Mouse (Mus musculus): ENCODE data around the gene Afap1l2. TPM values are rescaled to one million over a fixed set of nuclear protein-coding genes. Genes with fewer than 3 reads are reported as not detected.
A peak's percentile ranks its signal among the peaks of the same experiment; 100 is the strongest.

The Afap1l2 gene
- total RNA-seq (2021), result 10 to 100 TPM; 12.6 to 13.7 TPM

DNA sequence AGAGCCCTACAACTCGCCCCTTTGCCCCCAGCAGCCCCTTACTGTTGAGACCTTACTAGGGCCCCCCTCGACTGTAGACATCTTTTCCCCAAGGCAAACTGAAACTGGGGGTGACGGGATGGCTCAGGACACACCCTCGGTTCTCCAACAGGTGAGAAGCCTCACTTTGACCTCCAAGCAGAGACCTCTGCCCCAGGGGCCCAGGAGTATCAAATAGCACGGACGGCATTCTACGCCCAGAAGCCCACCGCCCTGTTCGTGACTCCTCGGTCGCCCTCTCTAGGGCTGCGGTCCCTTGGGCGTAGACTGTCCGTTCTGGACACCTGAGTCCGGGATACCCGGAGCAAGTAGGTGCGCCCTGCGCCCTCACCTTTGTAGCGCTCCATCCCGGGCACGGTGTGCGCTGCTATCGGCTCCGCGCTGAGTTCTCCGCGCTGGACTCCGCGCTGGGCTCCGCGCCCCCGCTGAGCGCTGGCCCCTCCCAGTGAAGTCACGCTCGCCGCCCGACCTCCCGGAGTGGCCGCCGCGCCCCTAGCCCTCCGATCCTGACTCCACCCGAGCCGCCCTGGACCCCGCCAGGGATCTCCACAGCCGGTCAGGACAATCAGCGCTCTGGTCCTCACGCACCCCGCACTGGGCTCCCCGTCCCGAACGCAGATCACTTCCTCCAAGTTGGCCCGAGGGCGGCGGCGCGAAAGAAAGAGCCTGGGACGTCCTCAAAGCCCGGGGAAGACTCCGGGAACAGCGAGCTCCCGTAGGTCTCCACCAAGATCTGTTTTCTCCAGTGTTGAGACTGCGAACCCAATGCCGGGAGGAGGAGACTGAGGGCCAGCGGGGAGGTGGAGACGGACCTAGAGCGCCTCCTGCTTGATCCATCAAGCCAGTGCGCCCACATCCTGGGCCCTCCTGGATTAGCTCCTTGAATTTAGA, at the start of gene Afap1l2:
TSS of gene Afap1l2 (minus strand) at position 448 of the 930 bp plus-strand sequence.
- DNase-seq (ENCODE audit: extremely low spot score in 1 of 2, low spot score in 1 of 2), result peak; percentile 32 to 51

DNA sequence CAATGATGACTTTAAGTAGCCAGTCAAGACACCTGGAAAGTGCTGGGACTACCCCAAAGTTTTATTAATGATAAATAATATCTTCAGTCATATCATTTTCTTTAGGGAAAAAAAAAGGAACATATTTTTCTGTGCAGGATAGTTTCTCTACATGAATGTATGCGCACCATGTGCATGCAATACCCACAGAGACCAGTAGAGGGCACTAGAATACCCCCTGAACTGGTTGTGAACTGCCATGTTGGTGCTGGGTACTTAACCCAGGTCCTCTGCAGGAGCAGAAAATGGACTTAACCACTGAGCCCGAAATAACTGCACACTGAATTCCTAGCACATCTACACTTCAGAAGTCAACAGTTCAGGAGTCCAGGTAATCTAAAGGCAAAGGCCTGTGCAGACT, 49.5 kb upstream of the Afap1l2 start:
- DNase-seq (ENCODE audit: extremely low spot score in 1 of 2, low spot score in 1 of 2), result no peak

DNA sequence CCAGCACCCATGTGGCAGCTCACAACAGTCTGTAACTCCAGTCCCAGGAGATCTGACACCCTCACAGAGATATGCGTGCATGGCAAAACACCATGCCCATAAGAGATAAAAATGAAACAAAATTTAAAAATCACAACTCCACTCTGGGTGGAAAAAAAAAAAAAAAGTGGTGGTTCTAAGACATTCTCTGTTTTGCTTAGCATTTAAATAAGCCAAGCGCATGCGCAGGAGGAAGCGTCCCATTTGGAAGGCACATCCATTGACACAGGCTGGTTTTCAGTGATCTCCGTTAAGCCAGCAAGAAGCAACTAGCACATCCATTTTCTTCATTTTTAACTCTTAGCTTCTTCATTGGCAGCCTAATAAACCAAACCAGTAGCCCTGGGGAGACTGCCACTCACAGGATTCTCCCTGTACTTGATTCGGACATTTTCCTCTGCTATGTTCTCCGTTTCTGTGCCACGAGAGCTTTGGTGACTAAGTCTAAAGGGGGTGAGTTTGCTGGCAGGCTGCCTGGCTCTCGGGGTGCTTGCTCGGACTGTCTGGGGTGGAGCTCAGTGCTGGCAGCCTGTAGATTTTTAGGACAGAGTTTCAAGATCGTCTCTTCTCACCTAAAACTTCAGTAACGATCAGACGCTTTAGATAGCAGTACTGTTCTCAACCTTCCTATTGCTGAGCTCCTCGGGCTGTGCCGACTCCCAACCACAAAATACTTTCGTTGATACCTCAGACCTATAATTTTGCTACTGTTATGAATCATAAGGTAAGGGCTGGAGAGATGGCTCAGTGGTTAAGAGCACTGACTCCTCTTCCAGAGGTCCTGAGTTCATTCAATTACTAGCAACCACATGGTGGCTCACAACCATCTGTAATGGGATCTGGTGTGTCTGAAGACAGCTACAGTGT, 47.4 kb upstream of the Afap1l2 start:
- no peak for DNase-seq (ENCODE audit: extremely low spot score in 1 of 2, low spot score in 1 of 2)

DNA sequence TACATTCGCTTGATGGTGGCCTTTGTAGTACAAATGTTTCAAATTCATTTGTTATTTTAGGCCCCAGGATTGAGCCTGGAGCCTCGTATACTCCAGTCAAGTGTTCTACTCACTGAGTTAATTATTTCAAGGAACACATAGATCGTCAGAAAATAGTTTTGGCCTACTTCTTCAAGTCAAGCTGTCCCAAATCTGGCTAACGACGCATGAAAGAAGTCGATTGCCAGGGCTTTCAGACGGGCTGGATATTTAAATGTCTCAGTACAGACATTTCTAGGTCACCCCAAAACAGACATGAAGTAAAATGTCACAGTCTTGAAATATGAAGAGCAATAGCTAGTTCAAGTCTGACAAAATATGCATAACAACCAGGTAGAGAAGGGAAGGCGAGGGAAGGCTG, 44.9 kb upstream of the Afap1l2 start:
- no peak for DNase-seq (ENCODE audit: extremely low spot score in 1 of 2, low spot score in 1 of 2)

DNA sequence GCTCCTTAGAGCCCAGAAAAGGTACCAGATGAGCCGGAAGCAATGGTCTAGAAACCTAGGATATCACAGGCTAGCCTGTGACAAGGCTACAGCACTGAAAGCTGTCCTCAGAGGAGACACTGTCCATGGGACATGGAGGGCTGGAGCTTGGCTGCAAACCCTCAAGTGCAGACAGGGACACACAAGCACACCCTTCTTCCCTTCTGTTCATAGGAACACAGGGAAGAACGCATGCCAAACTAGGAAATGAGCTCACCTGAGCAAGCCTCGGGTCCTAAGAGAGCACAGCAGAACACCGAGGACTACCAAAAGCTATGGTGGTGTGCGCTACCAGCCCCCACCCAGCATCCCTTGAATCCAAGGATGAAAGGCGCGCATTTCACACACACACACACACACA, 44.0 kb upstream of the Afap1l2 start:
- no peak for DNase-seq (ENCODE audit: extremely low spot score in 1 of 2, low spot score in 1 of 2)

DNA sequence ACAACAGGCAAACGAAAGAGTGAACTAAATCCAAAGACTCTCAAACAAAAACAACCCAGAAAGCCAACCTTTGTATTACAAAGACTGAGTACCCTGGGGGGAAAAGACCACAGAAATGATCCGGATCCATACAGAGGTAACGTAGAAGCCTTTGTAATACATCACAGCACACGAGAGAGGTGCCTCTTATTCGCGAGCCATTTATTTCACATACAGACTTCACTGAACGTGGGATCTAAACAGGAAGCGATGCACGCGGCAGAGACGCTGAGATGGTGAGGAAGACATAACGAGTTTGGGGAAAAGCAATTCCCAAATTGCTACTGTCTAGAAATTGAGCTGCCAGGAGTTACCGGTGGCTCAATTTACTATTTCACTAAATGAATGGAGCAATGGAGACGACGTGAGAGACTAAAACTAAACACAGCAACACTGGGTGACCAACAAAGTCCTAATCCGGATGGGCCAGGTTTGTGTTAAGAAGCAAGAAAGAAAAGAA, 41.6 kb upstream of the Afap1l2 start:
- no peak for DNase-seq (ENCODE audit: extremely low spot score in 1 of 2, low spot score in 1 of 2)

DNA sequence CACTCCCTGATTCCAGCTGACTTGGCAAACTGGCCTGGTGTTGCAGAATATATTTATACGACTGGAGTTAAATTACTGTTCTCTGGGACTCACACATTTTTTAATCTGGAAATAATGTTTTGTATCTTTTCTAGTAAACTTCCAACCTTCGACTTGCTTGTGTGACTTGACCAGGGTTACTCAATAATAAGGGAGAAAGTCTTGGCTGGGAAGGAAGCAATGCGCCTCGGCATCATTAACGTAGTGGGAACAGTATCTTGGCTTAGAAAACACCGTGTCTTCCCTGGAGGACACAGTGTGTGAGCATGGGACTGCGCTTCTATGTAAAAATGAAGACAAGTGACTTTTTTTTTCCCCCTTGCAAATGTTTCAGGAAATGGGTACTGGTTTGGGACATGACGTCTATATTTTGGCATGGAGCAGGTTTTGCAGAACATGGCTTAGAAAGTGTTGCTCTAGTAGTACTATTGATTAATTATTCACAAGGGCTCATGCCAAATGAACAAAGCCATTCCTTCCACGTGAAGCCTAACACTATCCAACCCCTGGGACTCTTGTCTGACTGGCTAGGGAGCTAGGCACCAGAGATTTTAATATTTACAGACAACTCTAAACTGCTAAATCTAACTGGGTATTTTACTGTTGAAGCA, 39.8 kb upstream of the Afap1l2 start:
- no peak for DNase-seq (ENCODE audit: extremely low spot score in 1 of 2, low spot score in 1 of 2)

DNA sequence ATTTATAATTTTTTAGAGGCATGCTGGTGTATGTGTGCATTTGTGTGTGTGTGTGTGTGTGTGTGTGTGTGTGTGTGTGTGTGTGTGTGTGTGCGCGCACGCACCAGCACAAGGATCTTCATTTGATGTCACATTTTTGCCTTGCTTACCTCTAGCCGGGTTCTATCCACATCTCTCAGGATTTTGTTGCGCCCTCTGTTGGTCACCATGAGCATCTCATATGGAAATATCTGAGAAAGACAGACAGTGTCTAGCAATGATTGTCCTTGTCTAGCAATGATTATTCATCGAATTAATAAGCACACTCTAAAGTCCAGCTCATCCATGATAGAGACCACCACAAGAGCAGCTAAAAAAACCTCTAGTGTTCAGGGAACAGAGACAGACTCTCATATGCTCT, 31.2 kb upstream of the Afap1l2 start:
- peak in 1 of 2 experiments; percentile 32 for DNase-seq (ENCODE audit: extremely low spot score in 1 of 2, low spot score in 1 of 2)

DNA sequence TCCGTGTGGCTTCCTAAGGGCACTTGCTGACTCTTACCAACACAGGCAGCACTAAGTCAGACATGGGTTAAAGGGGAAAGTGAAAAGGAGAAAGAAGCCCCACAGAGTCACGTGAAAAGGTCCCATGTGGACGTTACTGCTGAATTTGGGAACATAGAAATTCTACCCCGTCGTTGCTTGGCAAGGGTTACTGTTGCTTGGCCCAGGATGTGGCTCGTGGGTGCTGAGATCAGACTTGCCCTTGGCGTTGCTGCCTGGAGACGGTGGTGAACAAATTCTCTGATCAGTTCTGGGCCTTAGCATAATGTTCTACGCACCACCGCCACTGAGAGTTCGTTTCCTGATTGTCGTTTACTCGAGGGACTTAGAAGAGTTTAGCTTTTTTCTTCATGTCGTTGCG, 28.8 kb upstream of the Afap1l2 start:
- DNase-seq (ENCODE audit: extremely low spot score in 1 of 2, low spot score in 1 of 2), result no peak

DNA sequence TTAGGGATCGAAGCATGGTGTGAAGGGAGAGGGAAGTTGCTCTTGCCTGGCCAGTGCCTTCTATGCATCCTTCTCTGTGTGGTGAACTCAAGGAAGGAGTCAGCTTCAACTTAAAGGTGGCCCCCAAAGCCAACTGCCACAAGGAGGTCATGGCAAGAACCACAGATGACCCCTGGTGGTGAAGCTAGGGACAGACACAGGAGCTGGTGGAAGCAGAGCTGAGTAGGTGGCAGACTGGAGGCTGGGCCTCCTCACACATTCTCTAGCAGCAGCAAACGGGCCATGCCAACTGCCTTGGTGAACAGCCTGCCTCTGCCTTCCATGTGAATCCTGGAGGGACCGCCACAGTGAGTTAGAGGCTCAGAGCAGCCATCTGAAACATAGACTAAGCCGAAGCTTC, 23.6 kb upstream of the Afap1l2 start:
- DNase-seq (ENCODE audit: extremely low spot score in 1 of 2, low spot score in 1 of 2), result peak; percentile 22 to 54

DNA sequence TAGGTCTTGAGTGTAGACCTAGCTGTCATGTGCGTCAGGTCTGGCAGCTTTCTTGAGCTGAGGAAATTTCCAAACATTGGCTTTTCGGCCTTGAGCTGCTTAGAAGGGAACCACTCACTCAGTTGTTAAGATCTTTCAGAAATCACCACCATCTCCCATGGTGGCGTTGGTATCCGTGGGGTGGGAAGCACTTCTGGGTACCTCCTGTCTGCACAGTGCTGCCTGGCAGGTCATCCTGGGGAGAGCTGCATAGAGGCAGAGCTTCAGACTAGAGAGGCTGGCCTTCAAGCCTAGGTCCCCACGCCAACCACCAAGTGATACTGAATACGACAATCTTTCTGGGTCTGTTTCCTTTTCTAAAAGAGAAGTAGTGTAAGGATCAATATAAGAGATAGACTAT, 21.4 kb upstream of the Afap1l2 start:
- no peak for DNase-seq (ENCODE audit: extremely low spot score in 1 of 2, low spot score in 1 of 2)

DNA sequence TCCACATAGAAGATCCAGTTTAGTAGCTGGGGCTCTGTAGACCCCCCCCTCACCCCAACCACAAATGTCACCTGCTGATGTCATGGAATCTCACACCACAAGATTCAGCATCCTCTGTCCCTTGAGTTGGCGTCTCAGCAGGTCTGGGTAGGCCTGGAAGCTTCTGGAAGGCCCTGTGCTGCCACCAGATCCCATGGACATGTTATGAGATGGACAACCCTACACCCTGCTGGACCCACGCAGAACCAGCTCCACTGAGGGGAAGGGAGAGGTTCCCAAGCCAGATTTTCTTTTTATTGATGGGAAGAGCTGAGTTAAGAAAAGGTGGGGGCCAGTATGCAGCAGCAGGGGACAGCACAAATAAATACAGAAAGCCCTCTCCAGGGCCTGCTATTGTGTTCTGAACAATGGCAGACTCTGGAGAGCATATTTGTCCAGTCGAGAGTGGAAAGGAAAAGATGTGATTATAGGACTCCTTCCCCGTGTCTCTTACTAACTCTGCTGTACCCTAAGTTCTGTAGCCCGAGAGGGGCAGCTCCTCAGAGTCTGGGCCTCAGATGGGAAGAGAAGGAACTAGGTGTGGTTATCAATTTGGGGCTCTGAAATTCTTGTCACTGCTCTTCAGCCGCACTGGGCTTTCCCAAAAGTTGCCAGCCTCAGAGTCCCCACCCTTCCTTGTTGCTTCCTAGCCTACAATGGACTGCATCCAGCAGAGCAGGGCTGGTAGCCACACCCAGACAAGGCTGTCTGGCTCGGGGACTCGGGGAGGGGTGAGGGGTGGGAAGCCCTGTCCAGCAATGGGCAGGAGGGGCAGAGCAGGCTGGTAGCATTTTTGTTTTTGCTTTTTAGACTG, 20.5 kb upstream of the Afap1l2 start:
- no peak for DNase-seq (ENCODE audit: extremely low spot score in 1 of 2, low spot score in 1 of 2)

DNA sequence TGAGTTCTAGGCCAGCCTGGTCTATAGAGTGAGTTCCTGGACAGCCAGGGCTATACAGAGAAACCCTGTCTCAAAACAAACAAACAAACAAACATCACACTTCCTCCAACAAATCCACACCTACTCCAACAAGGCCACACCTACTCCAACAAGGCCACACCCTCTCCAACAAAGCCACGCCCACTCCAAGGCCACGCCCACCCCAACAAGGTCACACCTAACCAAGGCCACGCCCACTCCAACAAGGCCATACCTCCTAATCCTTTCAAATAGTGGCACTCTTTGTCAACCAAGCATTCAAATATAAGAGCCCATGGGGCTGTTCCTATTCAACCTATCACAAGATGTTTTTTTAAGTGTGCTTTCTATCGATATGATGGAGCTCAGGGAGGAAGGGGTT, 18.5 kb upstream of the Afap1l2 start:
- no peak for DNase-seq (ENCODE audit: extremely low spot score in 1 of 2, low spot score in 1 of 2)

DNA sequence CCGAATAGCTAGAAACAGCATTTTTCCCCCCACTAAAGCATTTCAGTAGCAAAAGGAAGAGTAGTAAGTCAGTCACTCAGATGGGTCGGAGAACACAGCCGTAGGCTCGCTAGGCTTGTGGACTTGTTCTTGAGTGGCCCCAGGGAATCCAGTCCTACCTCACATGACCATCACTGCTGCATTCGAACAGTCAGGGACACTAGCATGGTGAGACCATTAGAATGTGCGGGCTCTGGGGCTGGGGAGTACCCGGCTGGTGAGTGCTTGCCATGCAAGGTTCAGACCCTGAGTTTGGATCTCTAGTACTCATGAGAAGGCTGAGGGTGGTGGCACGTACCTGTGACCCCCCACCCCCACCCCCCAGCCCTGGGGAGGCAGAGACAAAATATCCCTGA, 9.8 kb upstream of the Afap1l2 start:
- DNase-seq (ENCODE audit: extremely low spot score in 1 of 2, low spot score in 1 of 2), result no peak

DNA sequence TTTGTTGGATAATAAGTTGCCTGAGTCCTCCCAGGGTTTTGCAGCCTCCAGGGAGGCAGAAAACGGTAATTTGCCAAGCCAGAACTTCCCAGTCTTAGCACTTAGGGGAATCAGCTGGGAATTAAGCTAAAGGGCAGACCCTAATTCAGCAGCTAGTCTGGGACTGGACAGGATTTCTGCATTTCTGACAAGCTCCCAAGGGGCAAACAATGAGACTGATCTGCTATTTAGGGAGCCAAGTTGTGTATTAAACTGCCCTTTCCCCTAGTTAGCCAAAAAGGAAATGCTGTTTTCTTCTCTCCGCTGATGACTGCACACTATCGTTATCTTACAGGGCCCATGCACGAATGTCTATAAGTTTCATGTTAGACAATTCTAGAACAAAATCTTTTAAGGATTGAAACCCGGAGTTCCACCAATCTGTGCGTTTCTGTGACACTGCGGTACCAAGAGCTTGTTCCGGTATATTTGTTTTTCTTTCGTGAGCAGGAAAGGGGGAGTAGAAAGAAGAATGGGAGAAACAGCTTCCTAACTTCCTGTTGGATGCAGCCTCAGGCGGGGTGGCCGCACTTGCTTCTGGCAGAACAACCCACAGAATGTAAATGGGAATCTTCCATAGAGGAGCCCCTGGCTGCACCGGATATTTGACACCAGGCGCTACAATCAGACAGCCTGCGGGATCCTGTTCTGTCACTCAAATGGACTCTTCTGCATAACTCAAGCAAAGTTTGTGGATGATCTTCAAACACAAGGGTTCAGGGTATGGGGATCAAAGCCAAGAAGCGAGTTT, 9.2 kb upstream of the Afap1l2 start:
- no peak for DNase-seq (ENCODE audit: extremely low spot score in 1 of 2, low spot score in 1 of 2)

DNA sequence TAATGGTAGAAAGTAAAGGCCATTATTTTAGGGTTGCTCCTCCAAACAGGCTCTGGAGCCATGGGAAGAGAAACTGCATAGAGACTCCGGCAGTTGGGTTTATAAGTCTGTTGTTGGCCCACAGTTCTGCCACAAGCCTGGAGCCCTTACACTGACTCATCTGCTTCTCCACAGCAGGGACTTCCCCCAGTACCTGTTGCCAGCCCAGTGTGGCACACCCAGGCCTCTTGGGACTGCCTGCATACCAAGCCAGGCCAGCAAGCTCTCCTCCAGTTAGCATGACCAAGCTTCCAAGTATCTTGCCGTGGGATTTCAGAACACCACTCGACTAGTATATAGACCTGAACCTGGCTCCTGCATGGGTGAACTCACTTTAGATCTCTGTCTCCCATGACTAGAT, 6.8 kb upstream of the Afap1l2 start:
- DNase-seq (ENCODE audit: extremely low spot score in 1 of 2, low spot score in 1 of 2), result no peak

DNA sequence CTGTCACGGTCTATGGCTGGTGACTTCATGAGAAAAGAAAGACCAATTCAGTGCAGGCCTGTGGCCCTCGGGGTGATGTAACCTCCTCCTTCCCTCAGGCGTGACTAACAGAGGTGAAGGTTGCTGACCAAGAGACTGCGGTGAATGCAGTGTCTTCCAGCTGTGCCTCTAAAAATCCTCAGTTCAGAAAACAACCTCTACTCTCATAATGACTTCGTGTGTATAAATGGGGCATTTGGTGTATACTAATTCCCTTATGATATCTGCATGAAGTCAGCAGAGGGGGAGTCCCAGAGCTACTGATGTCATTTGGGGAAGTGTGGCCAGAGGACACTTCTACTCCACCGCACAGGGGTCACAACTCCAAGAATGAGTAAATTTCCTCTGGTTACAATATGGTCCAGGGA, 5.2 kb upstream of the Afap1l2 start:
- no peak for DNase-seq (ENCODE audit: extremely low spot score in 1 of 2, low spot score in 1 of 2)

DNA sequence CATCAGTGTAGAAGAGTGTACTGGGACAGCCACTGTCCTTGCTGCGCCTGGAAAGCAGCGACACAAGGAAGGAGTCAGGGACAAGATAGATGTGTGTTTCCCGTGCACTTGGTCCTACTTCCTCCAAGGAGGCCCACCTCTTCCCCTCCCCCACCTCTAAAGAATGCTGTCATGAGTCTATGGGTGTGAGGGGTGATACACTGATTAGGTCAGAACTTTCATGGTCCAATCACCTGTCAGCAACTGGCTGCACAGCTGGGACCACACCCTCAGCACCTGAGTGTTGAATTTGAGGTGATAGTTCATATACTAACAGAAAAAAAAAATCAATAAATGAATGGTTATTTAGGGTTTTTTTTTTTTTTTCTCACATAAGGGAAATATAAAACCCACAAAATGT, 4.0 kb upstream of the Afap1l2 start:
- no peak for DNase-seq (ENCODE audit: extremely low spot score in 1 of 2, low spot score in 1 of 2)

DNA sequence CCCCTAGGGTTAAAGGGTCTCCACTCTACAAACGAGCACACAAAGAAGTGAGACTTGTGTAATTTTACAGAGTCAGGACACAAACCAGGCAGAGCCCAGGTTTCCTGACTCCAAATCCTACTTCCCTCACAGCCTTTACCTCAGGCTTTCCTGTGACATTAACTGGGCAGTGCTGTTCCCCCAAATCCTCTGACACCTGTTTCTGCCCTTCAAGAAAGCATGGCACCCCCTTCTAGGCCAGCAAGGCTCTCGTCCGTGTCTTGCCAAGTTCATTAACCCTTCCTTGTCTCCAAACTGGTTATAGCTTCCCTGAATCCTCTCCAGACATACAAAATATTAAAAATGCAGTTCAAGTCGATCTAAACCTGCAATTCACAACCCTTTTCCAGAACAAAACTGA, 2.0 kb upstream of the Afap1l2 start:
- no peak for DNase-seq (ENCODE audit: extremely low spot score in 1 of 2, low spot score in 1 of 2)
